Comparison of ENCODE assay signal across 1 mouse cellular context in genomic region chr2:122483787-122484186, GRCm38 (mm10). TPM values are rescaled to one million over a fixed set of nuclear protein-coding genes. Genes with fewer than 3 reads are reported as not detected.
"Had no signal": no experiment of that assay in that cellular context is flagged by ENCODE, and none has a peak within 500 bp of the region (broad histone marks: within the 10 kb centered on the region; RNA-seq: fewer than 3 reads in every experiment).

No protein-coding gene starts in this region.

RNA-seq across cellular contexts. Expression of gene Gm14085, which starts 1.0 kb away (rescaled TPM):
- total RNA-seq: forebrain, postnatal 0 days had no signal
